Mouse (Mus musculus): ENCODE data around the gene Gas2. TPM values are rescaled to one million over a fixed set of nuclear protein-coding genes. Genes with fewer than 3 reads are reported as not detected.

The Gas2 gene
- total RNA-seq, 1 experiment, result 4.1 TPM

DNA sequence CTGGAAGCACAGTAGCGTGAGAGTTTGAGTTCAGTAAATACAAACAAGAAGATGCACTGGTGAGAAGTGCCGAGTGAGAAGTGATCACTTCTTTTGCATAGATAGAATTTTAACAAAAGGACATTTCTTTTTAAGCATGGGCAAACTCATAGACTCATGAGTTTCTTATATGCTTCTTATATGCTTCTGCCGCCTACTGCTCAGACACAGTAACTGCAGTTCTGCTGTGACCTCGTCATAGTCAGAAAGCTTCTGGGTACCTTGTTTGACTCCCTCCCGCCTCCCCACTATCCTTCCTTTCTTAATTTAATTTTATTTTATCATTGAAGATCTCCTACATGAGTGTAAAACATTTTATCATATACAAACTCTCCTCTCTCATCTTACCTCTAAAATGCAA, 117.5 kb downstream of the Gas2 start:
- H3K4me1 ChIP-seq (ENCODE audit: control insufficient read depth in 2 of 2, insufficient read depth in 2 of 2, low read length in 2 of 2, poor library complexity in 1 of 2), result no peaks in the 10 kb centered on the region
- H3K4me3 ChIP-seq (ENCODE audit: insufficient read depth in 1 of 2, low read depth in 1 of 2, low read length in 2 of 2, poor library complexity in 1 of 2, severe bottlenecking in 1 of 2), result no peak overlapping the region
- no peaks in the 10 kb centered on the region for H3K36me3 ChIP-seq (ENCODE audit: control insufficient read depth, insufficient read depth, low read length, poor library complexity, severe bottlenecking)
- no peak overlapping the region for H3K27ac ChIP-seq (ENCODE audit: insufficient read depth, low read depth, low read length, poor library complexity, severe bottlenecking)
- no peak overlapping the region for H3K9ac ChIP-seq (ENCODE audit: insufficient read depth, low read depth, low read length, poor library complexity, severe bottlenecking)
- in situ Hi-C loops (cut with MboI; ENCODE audit: low sequenced_read_pairs in 2 of 2, unreplicated experiment in 2 of 2), result loop anchor here in 1 of 2 experiments (25.0 kb wide), 1 partner anchor 342 kb away; no protein-coding TSS in a partner anchor
- no peak for DNase-seq (ENCODE audit: low read depth, low spot score)
- TF ChIP-seq ZC3H11A (IDR thresholded peaks at IDR 0.05; ENCODE audit: borderline replicate concordance, low read depth, low read length) (no peak), CHD2 (IDR thresholded peaks at IDR 0.05; ENCODE audit: low read depth, low read length) (no peak), MAFK (IDR thresholded peaks at IDR 0.05; ENCODE audit: insufficient read depth, low read depth, low read length) (no peak), ZNF384 (IDR thresholded peaks at IDR 0.05; ENCODE audit: low read depth, low read length) (no peak), HCFC1 (IDR thresholded peaks at IDR 0.05; ENCODE audit: borderline replicate concordance, insufficient read depth, low read length) (no peak)
- H3K9me3 ChIP-seq (ENCODE audit: control insufficient read depth, insufficient read depth, low read depth, low read length), result no peaks in the 10 kb centered on the region

DNA sequence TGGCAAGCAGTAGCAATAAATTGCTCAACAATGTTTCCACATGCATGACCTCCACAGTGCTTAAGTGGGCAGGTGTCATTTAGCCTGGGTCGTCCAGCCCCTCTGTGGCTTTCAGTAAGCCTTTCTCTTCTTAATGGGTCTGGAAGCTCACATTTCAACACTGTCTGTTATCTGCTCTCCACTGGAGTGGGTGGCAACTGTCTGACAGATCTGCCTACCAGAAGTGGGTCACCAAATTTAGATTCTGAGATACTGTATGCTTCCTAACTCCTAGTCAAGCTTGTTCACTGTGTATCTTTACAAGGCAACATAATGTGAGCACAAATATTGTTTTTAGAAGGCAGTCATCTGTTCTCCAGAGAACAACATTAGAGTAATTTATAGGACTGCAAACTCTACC, 120.5 kb downstream of the Gas2 start:
- TF ChIP-seq HCFC1 (IDR thresholded peaks at IDR 0.05; ENCODE audit: borderline replicate concordance, insufficient read depth, low read length) (no peak), CHD2 (IDR thresholded peaks at IDR 0.05; ENCODE audit: low read depth, low read length) (no peak), ZC3H11A (IDR thresholded peaks at IDR 0.05; ENCODE audit: borderline replicate concordance, low read depth, low read length) (no peak), MAFK (IDR thresholded peaks at IDR 0.05; ENCODE audit: insufficient read depth, low read depth, low read length) (no peak)
- in situ Hi-C loops (cut with MboI; ENCODE audit: low sequenced_read_pairs in 2 of 2, unreplicated experiment in 2 of 2), result loop anchor here in 1 of 2 experiments (25.0 kb wide), 1 partner anchor 345 kb away; no protein-coding TSS in a partner anchor
- Histone ChIP-seq H3K4me3 (ENCODE audit: insufficient read depth in 1 of 2, low read depth in 1 of 2, low read length in 2 of 2, poor library complexity in 1 of 2, severe bottlenecking in 1 of 2) (no peak overlapping the region), H3K9ac (ENCODE audit: insufficient read depth, low read depth, low read length, poor library complexity, severe bottlenecking) (no peak overlapping the region), H3K27ac (ENCODE audit: insufficient read depth, low read depth, low read length, poor library complexity, severe bottlenecking) (no peak overlapping the region), H3K9me3 (ENCODE audit: control insufficient read depth, insufficient read depth, low read depth, low read length) (no peaks in the 10 kb centered on the region), H3K4me1 (ENCODE audit: control insufficient read depth in 2 of 2, insufficient read depth in 2 of 2, low read length in 2 of 2, poor library complexity in 1 of 2) (no peaks in the 10 kb centered on the region), H3K36me3 (ENCODE audit: control insufficient read depth, insufficient read depth, low read length, poor library complexity, severe bottlenecking) (no peaks in the 10 kb centered on the region)
- DNase-seq (ENCODE audit: low read depth, low spot score), result no peak

GRCm38 (mm10) chr7:51985763-51986162, 123.9 kb downstream of the Gas2 start:
- Histone ChIP-seq H3K4me1 (ENCODE audit: control insufficient read depth in 2 of 2, insufficient read depth in 2 of 2, low read length in 2 of 2, poor library complexity in 1 of 2) (no peaks in the 10 kb centered on the region), H3K9me3 (ENCODE audit: control insufficient read depth, insufficient read depth, low read depth, low read length) (no peaks in the 10 kb centered on the region), H3K4me3 (ENCODE audit: insufficient read depth in 1 of 2, low read depth in 1 of 2, low read length in 2 of 2, poor library complexity in 1 of 2, severe bottlenecking in 1 of 2) (no peak overlapping the region), H3K36me3 (ENCODE audit: control insufficient read depth, insufficient read depth, low read length, poor library complexity, severe bottlenecking) (no peaks in the 10 kb centered on the region), H3K9ac (ENCODE audit: insufficient read depth, low read depth, low read length, poor library complexity, severe bottlenecking) (no peak overlapping the region), H3K27ac (ENCODE audit: insufficient read depth, low read depth, low read length, poor library complexity, severe bottlenecking) (no peak overlapping the region)
- in situ Hi-C loops (cut with MboI; ENCODE audit: low sequenced_read_pairs in 2 of 2, unreplicated experiment in 2 of 2), result loop anchor here in 1 of 2 experiments (25.0 kb wide), 1 partner anchor 348 kb away; no protein-coding TSS in a partner anchor
- no peak for TF ChIP-seq ZC3H11A (IDR thresholded peaks at IDR 0.05; ENCODE audit: borderline replicate concordance, low read depth, low read length)
- no peak for TF ChIP-seq MAFK (IDR thresholded peaks at IDR 0.05; ENCODE audit: insufficient read depth, low read depth, low read length)
- no peak for TF ChIP-seq CHD2 (IDR thresholded peaks at IDR 0.05; ENCODE audit: low read depth, low read length)
- no peak for TF ChIP-seq ZNF384 (IDR thresholded peaks at IDR 0.05; ENCODE audit: low read depth, low read length)
- no peak for TF ChIP-seq HCFC1 (IDR thresholded peaks at IDR 0.05; ENCODE audit: borderline replicate concordance, insufficient read depth, low read length)
- no peak for DNase-seq (ENCODE audit: low read depth, low spot score)

GRCm38 (mm10) chr7:51986909-51987308, 125.1 kb downstream of the Gas2 start:
- no peak overlapping the region for H3K27ac ChIP-seq (ENCODE audit: insufficient read depth, low read depth, low read length, poor library complexity, severe bottlenecking)
- no peak overlapping the region for H3K4me3 ChIP-seq (ENCODE audit: insufficient read depth in 1 of 2, low read depth in 1 of 2, low read length in 2 of 2, poor library complexity in 1 of 2, severe bottlenecking in 1 of 2)
- no peaks in the 10 kb centered on the region for H3K36me3 ChIP-seq (ENCODE audit: control insufficient read depth, insufficient read depth, low read length, poor library complexity, severe bottlenecking)
- TF ChIP-seq MAFK (IDR thresholded peaks at IDR 0.05; ENCODE audit: insufficient read depth, low read depth, low read length), result no peak
- no peak for TF ChIP-seq HCFC1 (IDR thresholded peaks at IDR 0.05; ENCODE audit: borderline replicate concordance, insufficient read depth, low read length)
- no peak for TF ChIP-seq ZC3H11A (IDR thresholded peaks at IDR 0.05; ENCODE audit: borderline replicate concordance, low read depth, low read length)
- no peaks in the 10 kb centered on the region for H3K4me1 ChIP-seq (ENCODE audit: control insufficient read depth in 2 of 2, insufficient read depth in 2 of 2, low read length in 2 of 2, poor library complexity in 1 of 2)
- in situ Hi-C loops (cut with MboI; ENCODE audit: low sequenced_read_pairs in 2 of 2, unreplicated experiment in 2 of 2), result loop anchor here in 1 of 2 experiments (25.0 kb wide), 1 partner anchor 350 kb away; no protein-coding TSS in a partner anchor
- no peaks in the 10 kb centered on the region for H3K9me3 ChIP-seq (ENCODE audit: control insufficient read depth, insufficient read depth, low read depth, low read length)
- no peak for DNase-seq (ENCODE audit: low read depth, low spot score)
- no peak overlapping the region for H3K9ac ChIP-seq (ENCODE audit: insufficient read depth, low read depth, low read length, poor library complexity, severe bottlenecking)

DNA sequence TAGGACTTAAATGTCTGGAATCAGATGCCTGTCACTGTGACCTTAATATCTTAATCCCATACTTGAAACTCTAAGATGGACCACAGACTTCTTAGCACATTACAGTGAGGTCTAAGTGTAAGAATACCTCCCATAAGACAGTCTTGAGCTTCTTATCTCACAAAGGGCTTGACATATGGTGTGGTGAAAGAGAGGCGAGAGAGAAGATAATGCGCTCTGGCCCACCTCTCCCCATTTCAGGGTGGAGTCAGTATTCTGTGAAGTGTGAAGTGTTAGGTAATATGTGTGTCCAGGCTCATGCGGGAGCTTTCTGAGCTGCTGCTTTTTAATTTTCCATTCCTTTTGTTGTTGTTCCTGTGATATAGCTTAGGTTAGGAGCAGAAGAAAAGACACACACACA, 129.2 kb downstream of the Gas2 start:
- H3K9me3 ChIP-seq (ENCODE audit: control insufficient read depth, insufficient read depth, low read depth, low read length), result no peaks in the 10 kb centered on the region
- no peaks in the 10 kb centered on the region for H3K4me1 ChIP-seq (ENCODE audit: control insufficient read depth in 2 of 2, insufficient read depth in 2 of 2, low read length in 2 of 2, poor library complexity in 1 of 2)
- DNase-seq (ENCODE audit: low read depth, low spot score), result no peak
- no peak overlapping the region for H3K9ac ChIP-seq (ENCODE audit: insufficient read depth, low read depth, low read length, poor library complexity, severe bottlenecking)
- no peak overlapping the region for H3K4me3 ChIP-seq (ENCODE audit: insufficient read depth in 1 of 2, low read depth in 1 of 2, low read length in 2 of 2, poor library complexity in 1 of 2, severe bottlenecking in 1 of 2)
- no peaks in the 10 kb centered on the region for H3K36me3 ChIP-seq (ENCODE audit: control insufficient read depth, insufficient read depth, low read length, poor library complexity, severe bottlenecking)
- in situ Hi-C loops (cut with MboI; ENCODE audit: low sequenced_read_pairs in 2 of 2, unreplicated experiment in 2 of 2), result loop anchor here in 1 of 2 experiments (25.0 kb wide), 1 partner anchor 354 kb away; no protein-coding TSS in a partner anchor
- no peak for TF ChIP-seq HCFC1 (IDR thresholded peaks at IDR 0.05; ENCODE audit: borderline replicate concordance, insufficient read depth, low read length)
- no peak for TF ChIP-seq ZNF384 (IDR thresholded peaks at IDR 0.05; ENCODE audit: low read depth, low read length)
- TF ChIP-seq ZC3H11A (IDR thresholded peaks at IDR 0.05; ENCODE audit: borderline replicate concordance, low read depth, low read length), result no peak
- no peak for TF ChIP-seq MAFK (IDR thresholded peaks at IDR 0.05; ENCODE audit: insufficient read depth, low read depth, low read length)
- TF ChIP-seq CHD2 (IDR thresholded peaks at IDR 0.05; ENCODE audit: low read depth, low read length), result no peak
- H3K27ac ChIP-seq (ENCODE audit: insufficient read depth, low read depth, low read length, poor library complexity, severe bottlenecking), result no peak overlapping the region

Measured in ES-E14 (cell line).